Mouse (Mus musculus) intestine, embryonic 16.5 days (tissue): ENCODE data around the gene Rspo1. TPM values are rescaled to one million over a fixed set of nuclear protein-coding genes. Genes with fewer than 3 reads are reported as not detected.

Experiments used
- ATAC-seq: fragments of 200-750 bp; cut with Nextera tagmentation; 2 replicates; pipeline ENCODE4 v1.8.0; 2017; ENCODE audit warnings: moderate TSS enrichment, moderate library complexity
- H3K27ac ChIP-seq: fragments of 300-500 bp; sonication (generic); 2 replicates; pipeline ENCODE4 v1.5.1; 2014; ENCODE audit warnings: mild to moderate bottlenecking, low read length
- H3K27me3 ChIP-seq: fragments of 300-500 bp; sonication (generic); replicated peaks from 2 replicates; pipeline ENCODE4 v1.6.1; 2014; ENCODE audit warnings: low read length, control low read depth, mixed read lengths; ENCODE audit not compliant: control insufficient read depth, insufficient read depth
- H3K36me3 ChIP-seq: fragments of 300-500 bp; sonication (generic); 2 replicates; pipeline ENCODE4 v1.6.1; 2014; ENCODE audit warnings: low read length, control low read depth; ENCODE audit not compliant: control insufficient read depth, insufficient read depth
- H3K4me1 ChIP-seq: fragments of 300-500 bp; sonication (generic); 2 replicates; pipeline ENCODE4 v1.6.1; 2014; ENCODE audit warnings: low read length, control low read depth, mixed read lengths; ENCODE audit not compliant: control insufficient read depth, insufficient read depth
- H3K4me2 ChIP-seq: fragments of 300-500 bp; sonication (generic); 2 replicates; pipeline ENCODE4 v1.6.1; 2014; ENCODE audit warnings: low read depth, low read length, control low read depth
- H3K4me3 ChIP-seq: fragments of 300-500 bp; sonication (generic); 2 replicates; pipeline ENCODE4 v1.5.1; 2014; ENCODE audit warnings: mild to moderate bottlenecking, low read length
- H3K9ac ChIP-seq: fragments of 300-500 bp; sonication (generic); 2 replicates; pipeline ENCODE4 v1.6.1; 2014; ENCODE audit warnings: low read depth, low read length
- H3K9me3 ChIP-seq: fragments of 300-500 bp; sonication (generic); 2 replicates; pipeline ENCODE4 v1.6.1; 2016; ENCODE audit warnings: low read length, control low read depth; ENCODE audit not compliant: control insufficient read depth
- WGBS: fragments of 180-500 bp; shearing (Covaris S2); extraction: QIAGEN DNeasy Blood & Tissue Kit; methylation state at CpG from one replicate; pipeline ENCODE4 v1.1.7; 2014; 5-methylcytosine and 5-hydroxymethylcytosine counted together
- polyA plus RNA-seq: library from polyadenylated mRNA; unstranded; fragments of >200 nt; fragmentation: Nextera tagmentation; extraction: Ambion mirVana; gene quantifications from 2 replicates; pipeline ENCODE4 v1.2.1, GENCODE M21; 2015

The Rspo1 gene
- polyA plus RNA-seq, 1 experiment from 2014 or later: 6.0 TPM

DNA sequence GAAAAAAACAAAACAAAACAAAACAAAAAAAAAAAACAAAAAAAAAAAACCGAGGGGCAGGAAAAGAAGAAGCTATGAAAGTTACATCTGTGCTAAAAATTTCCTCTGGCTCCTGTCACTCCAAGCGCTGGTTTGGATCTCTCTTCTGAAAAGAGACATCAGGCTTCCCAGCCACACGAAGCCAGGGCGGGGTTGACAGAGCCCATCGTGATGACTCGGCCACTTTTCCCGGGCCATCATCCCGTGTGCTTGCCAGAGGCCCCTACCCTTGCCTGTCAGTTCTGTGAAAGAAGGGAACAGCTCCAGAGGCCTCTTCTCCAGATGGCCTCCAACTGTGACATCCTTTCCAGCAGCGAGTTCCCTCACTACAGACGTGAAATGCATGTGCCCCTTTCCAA is 35.2 kb upstream of the Rspo1 start:
- peaks cover 8% of the 10 kb centered on the region; the same call in 1 of the 2 replicates for H3K4me1 ChIP-seq
- no peaks in the 10 kb centered on the region for H3K36me3 ChIP-seq
- peaks cover 5% of the 10 kb centered on the region; the same call in 1 of the 2 replicates for H3K27me3 ChIP-seq
- H3K27ac ChIP-seq: no peak overlapping the region
- WGBS: 42% methylated on average over 10 of the region's 10 CpGs
- H3K4me2 ChIP-seq: no peak overlapping the region
- ATAC-seq: no peak
- no peak overlapping the region for H3K9ac ChIP-seq
- H3K4me3 ChIP-seq: no peak overlapping the region
- no peaks in the 10 kb centered on the region for H3K9me3 ChIP-seq

DNA sequence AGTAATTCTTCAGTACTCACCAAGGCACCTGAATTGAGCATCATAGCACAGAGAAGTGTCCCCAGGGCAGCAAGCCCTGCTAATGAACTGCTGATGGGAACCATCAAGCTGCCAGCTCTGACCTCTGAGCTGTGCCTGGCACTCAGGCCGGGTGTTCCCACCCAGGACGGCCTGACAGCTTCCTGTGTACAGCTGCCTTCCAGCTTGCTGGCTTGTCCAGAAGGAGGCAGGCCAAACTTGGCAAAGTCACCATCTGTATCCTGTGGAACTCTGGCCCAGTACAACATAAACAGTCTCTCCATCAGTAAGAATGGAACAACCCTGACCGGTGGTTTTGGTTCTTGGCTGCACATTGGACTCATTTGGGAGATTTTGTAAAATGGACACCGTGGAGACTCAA is 32.7 kb upstream of the Rspo1 start:
- Histone ChIP-seq H3K9me3 (no peaks in the 10 kb centered on the region), H3K4me2 (no peak overlapping the region), H3K4me3 (no peak overlapping the region), H3K27ac (no peak overlapping the region), H3K9ac (no peak overlapping the region), H3K27me3 (peaks cover 5% of the 10 kb centered on the region; the same call in 1 of the 2 replicates), H3K4me1 (peaks cover 8% of the 10 kb centered on the region; the same call in 1 of the 2 replicates), H3K36me3 (no peaks in the 10 kb centered on the region)
- WGBS: 49% methylated on average over 4 of the region's 4 CpGs
- no peak for ATAC-seq

DNA sequence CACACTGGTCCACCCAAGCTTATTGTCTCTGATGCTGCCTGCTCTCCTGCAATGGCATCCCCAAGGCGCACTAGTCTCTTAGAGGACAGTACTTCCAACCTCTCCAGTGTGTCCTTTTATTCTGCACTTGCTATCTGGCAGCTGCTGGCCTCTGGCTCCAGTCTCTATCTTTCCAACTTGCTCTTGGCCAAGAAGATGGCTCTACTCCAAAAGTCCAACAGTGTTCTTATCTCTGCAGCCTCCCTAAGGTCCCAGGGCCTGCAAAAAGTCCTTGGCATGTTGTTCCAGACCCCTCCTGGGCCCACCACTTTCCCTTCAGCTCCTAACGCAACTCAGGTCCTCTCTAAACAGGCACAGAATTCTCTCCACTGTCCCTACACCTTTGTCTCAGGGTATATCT is 28.9 kb upstream of the Rspo1 start:
- no peak overlapping the region for H3K27ac ChIP-seq
- H3K36me3 ChIP-seq: no peaks in the 10 kb centered on the region
- ATAC-seq: no peak
- WGBS: 74% methylated on average over 2 of the region's 2 CpGs
- peaks cover 5% of the 10 kb centered on the region; the same call in 1 of the 2 replicates for H3K27me3 ChIP-seq
- no peaks in the 10 kb centered on the region for H3K9me3 ChIP-seq
- H3K4me1 ChIP-seq: no peaks in the 10 kb centered on the region
- no peak overlapping the region for H3K9ac ChIP-seq
- no peak overlapping the region for H3K4me3 ChIP-seq
- no peak overlapping the region for H3K4me2 ChIP-seq

- H3K9me3 ChIP-seq: no peaks in the 10 kb centered on the region
- no peak overlapping the region for H3K9ac ChIP-seq
- H3K4me3 ChIP-seq: no peak overlapping the region
- H3K4me1 ChIP-seq: no peaks in the 10 kb centered on the region
- H3K4me2 ChIP-seq: no peak overlapping the region
- WGBS: 53% methylated on average over 11 of the region's 11 CpGs
- no peak for ATAC-seq
- H3K36me3 ChIP-seq: no peaks in the 10 kb centered on the region
- no peak overlapping the region for H3K27ac ChIP-seq
- H3K27me3 ChIP-seq: no peaks in the 10 kb centered on the region; the same call in 1 of the 2 replicates
Observed at GRCm38 (mm10) chr4:124959062-124959461, 27.2 kb upstream of the Rspo1 start.

- H3K4me3 ChIP-seq: no peak overlapping the region
- H3K4me1 ChIP-seq: no peaks in the 10 kb centered on the region
- ATAC-seq: no peak
- H3K4me2 ChIP-seq: no peak overlapping the region
- no peaks in the 10 kb centered on the region for H3K36me3 ChIP-seq
- WGBS: 88% methylated on average over 11 of the region's 11 CpGs
- no peak overlapping the region for H3K9ac ChIP-seq
- H3K27ac ChIP-seq: no peak overlapping the region
- H3K9me3 ChIP-seq: no peaks in the 10 kb centered on the region
- no peaks in the 10 kb centered on the region for H3K27me3 ChIP-seq
Observed at GRCm38 (mm10) chr4:124960940-124961339, 25.3 kb upstream of the Rspo1 start.

- Histone ChIP-seq H3K4me3 (no peak overlapping the region), H3K27me3 (no peaks in the 10 kb centered on the region), H3K4me2 (no peak overlapping the region), H3K27ac (no peak overlapping the region), H3K36me3 (no peaks in the 10 kb centered on the region), H3K9me3 (no peaks in the 10 kb centered on the region), H3K4me1 (no peaks in the 10 kb centered on the region), H3K9ac (no peak overlapping the region)
- 41% methylated on average over 11 of the region's 11 CpGs for WGBS
- no peak for ATAC-seq
Observed at GRCm38 (mm10) chr4:124962576-124962975, 23.7 kb upstream of the Rspo1 start.

- Histone ChIP-seq H3K36me3 (no peaks in the 10 kb centered on the region), H3K27me3 (no peaks in the 10 kb centered on the region), H3K9me3 (no peaks in the 10 kb centered on the region), H3K4me3 (no peak overlapping the region), H3K9ac (no peak overlapping the region), H3K4me1 (no peaks in the 10 kb centered on the region), H3K27ac (no peak overlapping the region), H3K4me2 (no peak overlapping the region)
- ATAC-seq: no peak
- 19% methylated on average over 8 of the region's 8 CpGs for WGBS
Observed at GRCm38 (mm10) chr4:124964912-124965599, 21.2 kb upstream of the Rspo1 start.

DNA sequence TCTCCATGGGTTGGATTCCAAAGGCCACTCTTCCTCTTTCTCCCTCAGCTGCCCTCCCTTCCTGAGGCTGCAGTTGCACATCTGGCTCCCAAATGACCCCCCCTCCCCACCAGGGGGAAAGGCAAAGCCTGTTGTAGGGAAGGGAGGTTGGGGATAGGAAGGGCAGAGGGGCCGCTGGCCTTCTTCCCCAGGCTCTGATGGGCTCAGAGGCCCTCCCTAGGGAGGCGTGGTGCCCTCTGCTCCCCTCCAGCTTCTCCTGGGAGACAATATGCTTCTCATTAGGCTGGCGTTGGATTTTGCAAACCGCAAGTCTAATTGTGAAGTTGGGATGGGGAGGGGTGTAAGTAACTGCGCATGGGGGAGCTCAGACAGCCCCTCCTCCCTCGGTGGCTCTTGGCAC is 17.5 kb upstream of the Rspo1 start:
- ATAC-seq: no peak
- H3K4me1 ChIP-seq: peaks cover 14% of the 10 kb centered on the region; the same call in 1 of the 2 replicates
- H3K9ac ChIP-seq: no peak overlapping the region
- H3K9me3 ChIP-seq: no peaks in the 10 kb centered on the region
- WGBS: 59% methylated on average over 6 of the region's 6 CpGs
- no peak overlapping the region for H3K4me2 ChIP-seq
- H3K36me3 ChIP-seq: no peaks in the 10 kb centered on the region
- no peak overlapping the region for H3K4me3 ChIP-seq
- H3K27me3 ChIP-seq: no peaks in the 10 kb centered on the region
- no peak overlapping the region for H3K27ac ChIP-seq

DNA sequence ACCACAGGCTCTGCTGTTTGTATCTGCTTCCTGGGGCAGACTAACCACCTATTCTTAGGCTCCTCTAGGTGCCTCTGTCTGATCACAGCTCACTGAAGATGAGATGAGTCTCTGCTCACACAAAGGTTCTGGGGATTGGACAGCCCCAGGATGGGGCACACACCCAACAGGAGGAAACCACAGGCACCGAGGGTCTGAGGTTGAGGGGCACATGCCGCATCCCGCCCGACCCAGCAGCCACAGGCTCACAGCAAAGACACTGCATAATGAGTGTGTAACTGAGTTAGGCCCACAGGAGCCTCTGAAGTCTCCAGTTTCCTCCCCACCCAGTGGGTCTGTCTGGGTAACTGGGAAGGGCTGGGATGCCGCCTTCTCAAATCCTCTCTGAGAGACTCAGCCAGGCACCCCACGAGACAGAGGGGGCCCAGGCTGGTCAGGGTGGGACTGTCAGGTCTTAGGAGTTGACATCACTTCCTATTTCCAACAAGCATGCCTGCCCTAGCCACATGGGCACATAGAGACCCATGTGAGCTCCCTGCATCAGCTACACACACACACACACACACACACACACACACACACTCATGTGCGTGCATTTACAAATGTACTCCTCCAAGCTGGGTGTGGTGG is 16.9 kb upstream of the Rspo1 start:
- Histone ChIP-seq H3K9me3 (no peaks in the 10 kb centered on the region), H3K36me3 (no peaks in the 10 kb centered on the region), H3K4me2 (no peak overlapping the region), H3K4me3 (no peak overlapping the region), H3K9ac (no peak overlapping the region), H3K27me3 (no peaks in the 10 kb centered on the region), H3K27ac (no peak overlapping the region), H3K4me1 (peaks cover 14% of the 10 kb centered on the region; the same call in 1 of the 2 replicates)
- 79% methylated on average over 7 of the region's 7 CpGs for WGBS
- no peak for ATAC-seq
